Mouse (Mus musculus) limb, embryonic 14.5 days (tissue): Measurements from ENCODE around the gene Mecom. TPM values are rescaled to one million over a fixed set of nuclear protein-coding genes. Genes with fewer than 3 reads are reported as not detected.

Experiments used
- ATAC-seq: fragments of 200-750 bp; cut with Nextera tagmentation; 2 replicates; pipeline ENCODE4 v1.8.0; 2017; ENCODE audit warnings: low read depth, moderate number of reproducible peaks, moderate TSS enrichment; ENCODE audit not compliant: low FRiP score
- DNase-seq: peaks from one replicate; pipeline ENCODE4 v3.0.0-alpha.2; 2015; ENCODE audit warnings: low spot score
- H3K27ac ChIP-seq: fragments of 300-500 bp; sonication (generic); replicated peaks from 2 replicates; pipeline ENCODE4 v1.5.1; 2014; ENCODE audit warnings: low read depth, mild to moderate bottlenecking, low read length, moderate library complexity, mixed read lengths
- H3K27me3 ChIP-seq: fragments of 300-500 bp; sonication (generic); 2 replicates; pipeline ENCODE4 v1.6.1; 2014; ENCODE audit warnings: low read length, mixed read lengths; ENCODE audit not compliant: control insufficient read depth, insufficient read depth
- H3K36me3 ChIP-seq: fragments of 300-500 bp; sonication (generic); 2 replicates; pipeline ENCODE4 v1.6.1; 2014; ENCODE audit warnings: mild to moderate bottlenecking, low read length, moderate library complexity, mixed read lengths; ENCODE audit not compliant: control insufficient read depth, insufficient read depth
- H3K4me1 ChIP-seq: fragments of 300-500 bp; sonication (generic); 2 replicates; pipeline ENCODE4 v1.6.1; 2014; ENCODE audit warnings: antibody characterized with exemption, low read length, mixed read lengths; ENCODE audit not compliant: control insufficient read depth, insufficient read depth
- H3K4me2 ChIP-seq: fragments of 300-500 bp; sonication (generic); replicated peaks from 2 replicates; pipeline ENCODE4 v1.6.1; 2014; ENCODE audit warnings: low read depth, mild to moderate bottlenecking, low read length, moderate library complexity; ENCODE audit not compliant: severe bottlenecking
- H3K4me3 ChIP-seq: fragments of 300-500 bp; sonication (generic); replicated peaks from 2 replicates; pipeline ENCODE4 v1.5.1; 2014; ENCODE audit warnings: low read length
- H3K9ac ChIP-seq: fragments of 300-500 bp; sonication (generic); 2 replicates; pipeline ENCODE4 v1.6.1; 2014; ENCODE audit warnings: mild to moderate bottlenecking, low read depth, low read length, moderate library complexity; ENCODE audit not compliant: severe bottlenecking
- H3K9me3 ChIP-seq: fragments of 300-500 bp; sonication (generic); 2 replicates; pipeline ENCODE4 v1.6.1; 2016; ENCODE audit warnings: low read length; ENCODE audit not compliant: control insufficient read depth
- POLR2A ChIP-seq: fragments of 200-500 bp; IDR thresholded peaks from 2 replicates; pipeline ENCODE4 v1.8.0; 2012; ENCODE audit warnings: inconsistent platforms, mild to moderate bottlenecking, moderate library complexity, borderline replicate concordance; ENCODE audit not compliant: insufficient read depth, insufficient read length; ENCODE audit errors: extremely low read depth
- WGBS: fragments of 180-500 bp; shearing (Covaris S2); extraction: QIAGEN DNeasy Blood & Tissue Kit; methylation state at CpG from one replicate; pipeline ENCODE4 v1.1.7; 2014; 5-methylcytosine and 5-hydroxymethylcytosine counted together
- polyA plus RNA-seq, 2 experiments: library from polyadenylated mRNA; depleted of rRNA in 1 of 2; stranded (reverse) in 1 of 2; unstranded in 1 of 2; fragments of >200 nt; fragmentation: Nextera tagmentation in 1 of 2; extraction: Ambion mirVana in 1 of 2; gene quantifications; 2 replicates each; pipeline versions ENCODE4 v1.2.1 to v1.2.3; 2012 to 2014

The Mecom gene
- polyA plus RNA-seq, 2 experiments, result 35.8 to 42.2 TPM

DNA sequence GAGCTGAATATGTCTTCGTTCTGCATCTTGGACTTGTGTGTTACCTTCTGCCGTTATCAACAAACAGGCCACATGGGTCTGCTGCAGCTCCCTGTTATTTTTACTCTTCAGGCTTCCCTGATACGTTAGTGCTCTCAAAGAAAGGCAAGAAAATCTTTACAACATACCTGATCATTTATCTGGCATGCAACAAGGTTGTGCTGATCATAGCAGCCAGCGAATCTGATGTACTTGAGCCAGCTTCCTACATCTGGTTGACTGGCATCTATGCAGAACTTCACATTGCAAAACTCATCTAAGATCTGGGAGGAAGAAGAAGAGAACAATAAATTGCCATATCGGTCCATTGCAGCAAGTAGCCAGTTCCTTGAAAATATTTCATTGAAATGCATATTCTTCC lies 538.2 kb downstream of the Mecom start:
- H3K4me3 ChIP-seq, result peak overlapping the region; percentile 33
- DNase-seq (no peak), ATAC-seq (no peak)
- peak overlapping the region; percentile 50 for H3K9ac ChIP-seq
- H3K4me1 ChIP-seq, result peaks cover 19% of the 10 kb centered on the region
- H3K36me3 ChIP-seq, result no peaks in the 10 kb centered on the region; the same call in 1 of the 2 replicates
- H3K4me2 ChIP-seq, result peak overlapping the region; percentile 36
- H3K27me3 ChIP-seq, result no peaks in the 10 kb centered on the region
- H3K27ac ChIP-seq, result peak overlapping the region; percentile 88
- H3K9me3 ChIP-seq, result no peaks in the 10 kb centered on the region
- WGBS, result 24% methylated on average over 5 of the region's 5 CpGs
- TF ChIP-seq POLR2A, result no peak

DNA sequence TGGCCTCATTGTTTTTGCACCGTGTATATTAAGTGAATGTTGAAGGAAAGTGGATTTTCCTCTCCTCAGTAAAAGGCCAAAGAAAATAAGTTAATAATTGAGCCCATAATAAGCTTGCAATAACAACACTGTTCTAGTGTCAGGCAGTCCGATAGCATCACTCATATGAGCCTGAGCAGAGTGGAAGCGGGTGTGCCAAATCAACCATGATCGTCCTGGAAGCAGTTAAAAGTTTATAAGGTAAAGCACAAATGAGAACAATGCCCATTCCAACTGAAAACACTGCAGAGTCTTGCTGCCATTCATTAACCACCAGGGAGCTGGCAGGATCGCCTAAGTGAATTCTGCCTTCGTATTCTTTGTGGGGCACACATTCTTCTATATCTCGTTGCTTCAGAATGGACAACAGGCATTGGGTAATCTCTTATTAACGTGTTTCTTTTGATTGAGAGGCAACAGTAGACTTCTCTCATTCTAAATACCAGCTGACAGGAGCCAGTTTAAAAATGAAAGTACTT lies 542.9 kb downstream of the Mecom start:
- Histone ChIP-seq H3K4me1 (peaks cover 33% of the 10 kb centered on the region), H3K4me2 (peak overlapping the region; percentile 43), H3K9ac (no peak overlapping the region), H3K9me3 (no peaks in the 10 kb centered on the region), H3K4me3 (peak overlapping the region; percentile 15; the same call in 1 of the 2 replicates), H3K36me3 (no peaks in the 10 kb centered on the region; the same call in 1 of the 2 replicates), H3K27me3 (no peaks in the 10 kb centered on the region), H3K27ac (0 out of 2 replicates have a peak overlapping the region, but pooled peaks have one; percentile 35)
- no peak; the same call in 1 of the 2 replicates for ATAC-seq
- TF ChIP-seq POLR2A, result no peak
- no peak for DNase-seq
- 28% methylated on average over 8 of the region's 8 CpGs for WGBS

DNA sequence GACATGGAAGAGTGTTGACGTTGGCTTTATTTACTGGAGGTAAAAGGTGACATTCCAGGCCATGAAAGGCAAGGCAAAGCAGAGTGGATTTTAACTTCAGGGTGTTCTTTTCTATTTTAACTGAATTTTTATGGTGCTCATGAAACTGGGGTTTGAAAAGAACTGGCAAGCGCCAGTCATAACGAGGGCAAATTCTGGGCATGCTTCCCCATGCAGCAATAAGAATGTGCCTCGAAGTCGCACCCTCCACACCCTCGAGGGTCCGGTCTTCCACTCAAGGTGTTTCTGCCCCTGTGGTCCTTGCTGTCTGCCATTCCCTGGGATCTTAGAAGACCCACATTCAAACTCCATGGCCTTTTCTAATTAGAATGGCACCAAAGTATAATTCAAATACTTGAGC lies 547.5 kb downstream of the Mecom start:
- DNase-seq, result no peak
- WGBS, result 26% methylated on average over 7 of the region's 7 CpGs
- Histone ChIP-seq H3K4me1 (peaks cover 23% of the 10 kb centered on the region), H3K4me2 (no peak overlapping the region), H3K27me3 (no peaks in the 10 kb centered on the region), H3K9ac (no peak overlapping the region), H3K9me3 (no peaks in the 10 kb centered on the region), H3K4me3 (no peak overlapping the region), H3K27ac (0 out of 2 replicates have a peak overlapping the region, but pooled peaks have one; percentile 7), H3K36me3 (peaks cover 9% of the 10 kb centered on the region; the same call in 1 of the 2 replicates)
- no peak for ATAC-seq
- TF ChIP-seq POLR2A, result no peak

DNA sequence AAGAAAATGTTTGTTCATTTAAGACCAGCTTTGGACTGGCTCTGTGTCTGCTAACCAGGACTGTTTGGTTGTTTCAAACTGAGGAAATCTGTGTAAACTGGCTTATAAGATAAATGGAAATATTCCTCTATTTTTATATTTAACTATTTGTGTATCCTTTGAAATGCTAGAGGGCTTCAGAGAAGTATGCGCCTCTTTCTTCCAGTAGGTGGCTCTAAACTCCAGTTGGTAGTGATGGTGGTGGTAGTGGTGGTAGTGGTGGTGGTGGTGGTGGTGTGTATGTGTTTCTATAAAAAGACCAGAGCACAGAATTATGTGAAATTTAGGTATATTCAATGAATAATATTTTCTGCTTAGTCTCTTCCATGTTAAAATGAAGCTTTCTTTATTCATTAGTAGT lies 548.8 kb downstream of the Mecom start:
- H3K27me3 ChIP-seq, result no peaks in the 10 kb centered on the region
- H3K27ac ChIP-seq, result no peak overlapping the region
- no peak overlapping the region for H3K4me3 ChIP-seq
- peaks cover 16% of the 10 kb centered on the region for H3K4me1 ChIP-seq
- H3K9ac ChIP-seq, result no peak overlapping the region
- H3K36me3 ChIP-seq, result peaks cover 14% of the 10 kb centered on the region; the same call in 1 of the 2 replicates
- 57% methylated on average over 1 of the region's 1 CpGs for WGBS
- no peaks in the 10 kb centered on the region for H3K9me3 ChIP-seq
- no peak for DNase-seq
- H3K4me2 ChIP-seq, result no peak overlapping the region
- no peak for ATAC-seq
- no peak for TF ChIP-seq POLR2A

DNA sequence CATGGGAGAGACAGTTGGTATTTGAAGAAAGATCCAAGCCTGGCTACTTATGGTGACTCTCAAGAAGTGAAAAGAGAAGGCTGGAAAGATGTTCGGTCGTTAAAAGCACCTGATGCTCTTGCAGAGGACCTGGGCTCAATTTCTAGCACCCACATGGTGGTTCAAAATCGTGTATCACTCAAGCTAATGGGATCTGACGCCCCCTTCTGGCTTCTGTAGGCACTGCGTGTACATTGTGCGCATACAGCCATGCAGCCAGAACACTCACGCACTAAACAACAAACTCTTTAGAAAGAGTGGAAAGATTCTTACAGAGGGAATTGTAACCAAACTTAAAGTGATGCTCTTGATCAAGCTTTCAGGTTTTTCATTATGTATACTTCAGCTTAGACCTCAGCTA lies 550.7 kb downstream of the Mecom start:
- no peak overlapping the region for H3K27ac ChIP-seq
- WGBS, result 86% methylated on average over 7 of the region's 7 CpGs
- no peaks in the 10 kb centered on the region for H3K9me3 ChIP-seq
- DNase-seq (no peak), ATAC-seq (no peak)
- H3K4me3 ChIP-seq, result no peak overlapping the region
- H3K27me3 ChIP-seq, result no peaks in the 10 kb centered on the region
- peaks cover 14% of the 10 kb centered on the region; the same call in 1 of the 2 replicates for H3K36me3 ChIP-seq
- TF ChIP-seq POLR2A, result no peak
- H3K9ac ChIP-seq, result no peak overlapping the region
- H3K4me1 ChIP-seq, result peaks cover 13% of the 10 kb centered on the region
- no peak overlapping the region for H3K4me2 ChIP-seq

DNA sequence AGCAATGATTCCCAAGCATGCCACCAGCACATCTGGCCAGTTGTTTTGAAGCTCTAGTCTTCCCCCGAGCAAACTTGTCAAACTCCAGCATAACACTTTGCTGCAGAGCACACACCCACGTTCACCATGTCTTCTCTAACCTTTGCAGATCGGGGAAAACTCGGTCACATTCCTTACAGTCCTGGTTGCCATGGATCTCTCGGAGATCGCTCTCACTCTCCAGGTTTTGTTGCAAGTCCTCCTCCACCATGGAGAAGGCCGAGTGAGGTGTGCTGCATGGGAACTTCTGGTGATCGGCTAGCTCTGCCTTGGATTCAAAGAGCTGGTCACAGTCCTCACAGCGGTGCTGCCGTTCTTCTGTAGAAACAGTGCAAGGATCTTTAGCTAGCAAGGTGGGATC lies 554.5 kb downstream of the Mecom start:
- no peak for DNase-seq

More for the DNA sequence above, 554.5 kb downstream of the Mecom start:
- ATAC-seq, result no peak
- 62% methylated on average over 10 of the region's 10 CpGs for WGBS
- Histone ChIP-seq H3K9ac (no peak overlapping the region), H3K4me3 (no peak overlapping the region), H3K36me3 (peaks cover 16% of the 10 kb centered on the region; the same call in 1 of the 2 replicates), H3K27ac (no peak overlapping the region), H3K27me3 (no peaks in the 10 kb centered on the region), H3K9me3 (no peaks in the 10 kb centered on the region), H3K4me1 (no peaks in the 10 kb centered on the region), H3K4me2 (no peak overlapping the region)
- TF ChIP-seq POLR2A, result no peak
